Mouse (Mus musculus): ENCODE measurements around the gene Dpf1. TPM values are rescaled to one million over a fixed set of nuclear protein-coding genes. Genes with fewer than 3 reads are reported as not detected.

The Dpf1 gene
- polyA plus RNA-seq, 1 experiment, result 0.13 TPM

DNA sequence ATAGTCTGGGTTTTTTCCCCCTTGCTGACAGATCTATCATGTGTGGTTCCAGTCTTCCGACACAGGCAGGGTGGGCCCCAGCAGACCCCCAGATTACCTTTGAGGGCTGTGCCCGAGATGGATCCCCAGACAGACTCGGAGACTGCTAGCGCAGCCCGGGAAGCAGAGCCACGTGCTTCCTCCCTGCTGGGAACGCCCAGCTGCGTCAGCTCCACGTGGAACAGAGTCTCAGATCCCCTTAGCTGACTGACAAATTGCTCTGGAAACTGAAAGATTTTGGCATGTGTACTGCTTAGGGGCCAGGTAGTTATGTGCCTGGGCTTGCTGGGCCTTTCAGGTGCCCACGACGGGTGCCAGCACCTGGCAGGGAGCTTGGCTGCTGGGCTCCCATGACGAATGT, 38.0 kb downstream of the Dpf1 start:
- Histone ChIP-seq H3K36me3 (ENCODE audit: control insufficient read depth) (peaks cover 26% of the 10 kb centered on the region), H3K4me1 (ENCODE audit: control insufficient read depth) (peaks cover 68% of the 10 kb centered on the region), H3K4me3 (replicated peaks) (no peak overlapping the region), H3K27me3 (ENCODE audit: control insufficient read depth) (no peaks in the 10 kb centered on the region), H3K9me3 (ENCODE audit: control insufficient read depth, low read length) (no peaks in the 10 kb centered on the region)
- TF ChIP-seq TAL1 (IDR thresholded peaks at IDR 0.05; ENCODE audit: low read length) (no peak), GATA1 (IDR thresholded peaks at IDR 0.05; ENCODE audit: low read length) (no peak)

DNA sequence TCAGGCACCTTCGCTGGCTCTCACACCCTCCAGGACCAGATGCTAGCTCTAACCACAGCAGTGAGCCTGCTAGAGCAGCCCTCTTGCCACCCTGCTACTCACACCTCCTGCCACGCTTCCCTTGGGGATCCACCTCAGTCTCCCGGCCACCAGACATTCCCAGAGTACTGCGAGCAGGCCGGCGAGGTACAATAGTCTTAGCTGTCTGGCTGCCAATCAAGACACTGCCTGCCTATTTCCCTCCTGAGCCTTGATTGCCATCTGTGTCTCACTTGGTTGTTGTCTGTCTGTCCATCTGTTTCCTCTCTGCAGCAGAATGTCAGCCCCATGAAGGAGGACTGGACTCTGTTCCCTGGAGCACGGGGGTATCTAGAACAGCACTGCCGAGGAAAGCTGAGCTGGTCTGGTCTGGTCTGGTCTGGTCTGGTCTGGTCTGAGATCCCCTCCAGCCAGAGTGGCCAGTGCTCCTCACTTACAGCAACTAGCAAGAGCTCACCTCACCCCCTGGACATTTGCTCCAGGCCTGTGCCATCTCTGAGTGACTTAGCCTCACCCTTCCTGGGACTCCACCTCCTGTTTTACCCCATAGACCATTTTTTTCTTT, 38.8 kb downstream of the Dpf1 start:
- H3K4me3 ChIP-seq (replicated peaks), result no peak overlapping the region
- peaks cover 24% of the 10 kb centered on the region for H3K36me3 ChIP-seq (ENCODE audit: control insufficient read depth)
- H3K4me1 ChIP-seq (ENCODE audit: control insufficient read depth), result peaks cover 59% of the 10 kb centered on the region

DNA sequence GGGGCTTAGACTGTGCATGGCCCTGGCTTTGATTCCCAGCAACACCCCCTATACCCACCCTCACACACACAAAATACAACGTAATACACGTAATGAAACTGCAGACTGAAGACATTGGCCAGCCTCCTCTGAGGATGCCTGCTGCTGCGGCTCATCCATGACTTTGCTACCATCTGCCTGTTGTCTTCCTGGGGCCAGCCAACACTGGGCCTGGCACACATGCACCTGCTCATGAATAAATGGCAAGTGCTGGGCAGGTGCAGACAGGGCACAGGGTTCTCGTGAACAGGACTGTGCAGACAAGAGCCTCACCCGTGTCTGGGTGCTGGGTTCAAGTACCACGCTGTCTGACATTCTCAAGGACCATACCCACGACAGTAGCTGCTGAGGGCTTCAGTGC, 40.0 kb downstream of the Dpf1 start:
- Histone ChIP-seq H3K4me1 (ENCODE audit: control insufficient read depth) (peaks cover 48% of the 10 kb centered on the region), H3K36me3 (ENCODE audit: control insufficient read depth) (peaks cover 34% of the 10 kb centered on the region), H3K27me3 (ENCODE audit: control insufficient read depth) (no peaks in the 10 kb centered on the region), H3K9me3 (ENCODE audit: control insufficient read depth, low read length) (no peaks in the 10 kb centered on the region), H3K4me3 (replicated peaks) (no peak overlapping the region)
- TF ChIP-seq GATA1 (IDR thresholded peaks at IDR 0.05; ENCODE audit: low read length), result no peak
- TF ChIP-seq TAL1 (IDR thresholded peaks at IDR 0.05; ENCODE audit: low read length), result no peak

More for the DNA sequence above, 38.8 kb downstream of the Dpf1 start:
- Histone ChIP-seq H3K9me3 (ENCODE audit: control insufficient read depth, low read length) (no peaks in the 10 kb centered on the region), H3K27me3 (ENCODE audit: control insufficient read depth) (no peaks in the 10 kb centered on the region)
- TF ChIP-seq TAL1 (IDR thresholded peaks at IDR 0.05; ENCODE audit: low read length), result no peak; the same call in 2 of the 3 replicates
- no peak for TF ChIP-seq GATA1 (IDR thresholded peaks at IDR 0.05; ENCODE audit: low read length)

DNA sequence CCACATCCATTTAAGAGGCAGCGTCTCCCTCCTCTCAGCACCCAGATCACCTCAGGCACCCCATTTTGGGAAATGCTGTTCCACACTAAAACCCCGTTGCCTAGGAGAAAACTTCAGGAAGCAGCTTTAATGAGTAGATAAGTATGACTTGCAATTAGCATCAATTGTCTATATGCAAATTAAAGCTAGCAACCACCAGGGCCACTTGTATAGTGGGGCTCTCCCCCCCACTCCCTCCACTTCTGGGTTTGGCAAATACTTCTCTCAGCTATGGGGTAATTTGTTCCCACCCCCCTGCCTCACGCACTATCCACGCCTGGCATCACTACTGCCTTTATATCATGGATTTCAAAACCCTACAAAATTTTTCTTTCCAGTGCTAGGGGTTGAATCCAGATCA, 41.8 kb downstream of the Dpf1 start:
- Histone ChIP-seq H3K4me3 (replicated peaks) (no peak overlapping the region), H3K4me1 (ENCODE audit: control insufficient read depth) (peaks cover 39% of the 10 kb centered on the region), H3K9me3 (ENCODE audit: control insufficient read depth, low read length) (no peaks in the 10 kb centered on the region), H3K27me3 (ENCODE audit: control insufficient read depth) (no peaks in the 10 kb centered on the region), H3K36me3 (ENCODE audit: control insufficient read depth) (peaks cover 41% of the 10 kb centered on the region)
- TF ChIP-seq GATA1 (IDR thresholded peaks at IDR 0.05; ENCODE audit: low read length) (no peak), TAL1 (IDR thresholded peaks at IDR 0.05; ENCODE audit: low read length) (no peak)

GRCm38 (mm10) chr7:29346212-29346611, 42.5 kb downstream of the Dpf1 start:
- no peaks in the 10 kb centered on the region for H3K27me3 ChIP-seq (ENCODE audit: control insufficient read depth)
- peaks cover 44% of the 10 kb centered on the region for H3K36me3 ChIP-seq (ENCODE audit: control insufficient read depth)
- no peaks in the 10 kb centered on the region for H3K9me3 ChIP-seq (ENCODE audit: control insufficient read depth, low read length)
- H3K4me1 ChIP-seq (ENCODE audit: control insufficient read depth), result peaks cover 38% of the 10 kb centered on the region
- H3K4me3 ChIP-seq (replicated peaks), result no peak overlapping the region
- TF ChIP-seq TAL1 (IDR thresholded peaks at IDR 0.05; ENCODE audit: low read length) (no peak), GATA1 (IDR thresholded peaks at IDR 0.05; ENCODE audit: low read length) (no peak)

- no peak for TF ChIP-seq GATA1 (IDR thresholded peaks at IDR 0.05; ENCODE audit: low read length)
- no peak for TF ChIP-seq TAL1 (IDR thresholded peaks at IDR 0.05; ENCODE audit: low read length)
- H3K27me3 ChIP-seq (ENCODE audit: control insufficient read depth), result no peaks in the 10 kb centered on the region
- H3K4me3 ChIP-seq (replicated peaks), result no peak overlapping the region
- peaks cover 15% of the 10 kb centered on the region for H3K4me1 ChIP-seq (ENCODE audit: control insufficient read depth)
- peaks cover 47% of the 10 kb centered on the region for H3K36me3 ChIP-seq (ENCODE audit: control insufficient read depth)
- H3K9me3 ChIP-seq (ENCODE audit: control insufficient read depth, low read length), result no peaks in the 10 kb centered on the region
Observed at GRCm38 (mm10) chr7:29350489-29350888, 46.7 kb downstream of the Dpf1 start.

- peaks cover 15% of the 10 kb centered on the region for H3K4me1 ChIP-seq (ENCODE audit: control insufficient read depth)
- no peaks in the 10 kb centered on the region for H3K27me3 ChIP-seq (ENCODE audit: control insufficient read depth)
- peaks cover 46% of the 10 kb centered on the region for H3K36me3 ChIP-seq (ENCODE audit: control insufficient read depth)
- no peak for TF ChIP-seq TAL1 (IDR thresholded peaks at IDR 0.05; ENCODE audit: low read length)
- no peak for TF ChIP-seq GATA1 (IDR thresholded peaks at IDR 0.05; ENCODE audit: low read length)
- H3K4me3 ChIP-seq (replicated peaks), result no peak overlapping the region
- H3K9me3 ChIP-seq (ENCODE audit: control insufficient read depth, low read length), result no peaks in the 10 kb centered on the region
Observed at GRCm38 (mm10) chr7:29352246-29352645, 48.5 kb downstream of the Dpf1 start.

- peaks cover 15% of the 10 kb centered on the region for H3K4me1 ChIP-seq (ENCODE audit: control insufficient read depth)
- TF ChIP-seq TAL1 (IDR thresholded peaks at IDR 0.05; ENCODE audit: low read length), result no peak
- no peak for TF ChIP-seq GATA1 (IDR thresholded peaks at IDR 0.05; ENCODE audit: low read length)
- H3K4me3 ChIP-seq (replicated peaks), result no peak overlapping the region
- no peaks in the 10 kb centered on the region for H3K27me3 ChIP-seq (ENCODE audit: control insufficient read depth)
- H3K36me3 ChIP-seq (ENCODE audit: control insufficient read depth), result peaks cover 32% of the 10 kb centered on the region
- H3K9me3 ChIP-seq (ENCODE audit: control insufficient read depth, low read length), result no peaks in the 10 kb centered on the region
Observed at GRCm38 (mm10) chr7:29354161-29354560, 50.4 kb downstream of the Dpf1 start.

GRCm38 (mm10) chr7:29355406-29355805, 51.7 kb downstream of the Dpf1 start:
- Histone ChIP-seq H3K36me3 (ENCODE audit: control insufficient read depth) (peaks cover 25% of the 10 kb centered on the region), H3K9me3 (ENCODE audit: control insufficient read depth, low read length) (no peaks in the 10 kb centered on the region), H3K4me1 (ENCODE audit: control insufficient read depth) (peaks cover 7% of the 10 kb centered on the region), H3K27me3 (ENCODE audit: control insufficient read depth) (no peaks in the 10 kb centered on the region), H3K4me3 (replicated peaks) (no peak overlapping the region)
- TF ChIP-seq GATA1 (IDR thresholded peaks at IDR 0.05; ENCODE audit: low read length), result no peak
- TF ChIP-seq TAL1 (IDR thresholded peaks at IDR 0.05; ENCODE audit: low read length), result no peak

DNA sequence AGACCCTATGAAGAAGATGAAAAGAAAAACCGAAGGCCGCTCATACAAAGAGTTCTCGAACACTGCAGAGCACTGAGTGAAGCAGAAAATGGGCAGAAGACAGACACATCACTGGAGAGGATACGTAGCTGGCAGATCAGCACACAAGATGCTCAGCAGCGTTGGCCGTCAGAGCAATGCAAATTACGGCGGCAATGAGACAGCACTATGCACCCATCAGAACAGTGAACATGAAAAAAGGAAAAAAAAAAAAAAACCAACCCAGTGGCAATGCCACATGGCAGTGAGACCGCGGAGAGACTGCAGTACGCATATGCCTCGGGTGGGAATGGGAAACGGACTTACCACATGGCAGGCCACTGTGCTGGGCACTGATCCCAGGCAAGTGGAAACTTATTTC, 57.7 kb downstream of the Dpf1 start:
- no peak overlapping the region for H3K4me3 ChIP-seq (replicated peaks)
- TF ChIP-seq GATA1 (IDR thresholded peaks at IDR 0.05; ENCODE audit: low read length) (no peak), TAL1 (IDR thresholded peaks at IDR 0.05; ENCODE audit: low read length) (no peak)
- H3K9me3 ChIP-seq (ENCODE audit: control insufficient read depth, low read length), result no peaks in the 10 kb centered on the region
- H3K27me3 ChIP-seq (ENCODE audit: control insufficient read depth), result no peaks in the 10 kb centered on the region
- no peaks in the 10 kb centered on the region for H3K4me1 ChIP-seq (ENCODE audit: control insufficient read depth)
- H3K36me3 ChIP-seq (ENCODE audit: control insufficient read depth), result peaks cover 7% of the 10 kb centered on the region

All from erythroblast, embryonic 14.5 days (primary cell).